Mouse (Mus musculus): ENCODE measurements around the gene 9330159F19Rik. TPM values are rescaled to one million over a fixed set of nuclear protein-coding genes. Genes with fewer than 3 reads are reported as not detected.

9330159F19Rik gene
- polyA plus RNA-seq (2017; shearing (Covaris generic)), result not detected

DNA sequence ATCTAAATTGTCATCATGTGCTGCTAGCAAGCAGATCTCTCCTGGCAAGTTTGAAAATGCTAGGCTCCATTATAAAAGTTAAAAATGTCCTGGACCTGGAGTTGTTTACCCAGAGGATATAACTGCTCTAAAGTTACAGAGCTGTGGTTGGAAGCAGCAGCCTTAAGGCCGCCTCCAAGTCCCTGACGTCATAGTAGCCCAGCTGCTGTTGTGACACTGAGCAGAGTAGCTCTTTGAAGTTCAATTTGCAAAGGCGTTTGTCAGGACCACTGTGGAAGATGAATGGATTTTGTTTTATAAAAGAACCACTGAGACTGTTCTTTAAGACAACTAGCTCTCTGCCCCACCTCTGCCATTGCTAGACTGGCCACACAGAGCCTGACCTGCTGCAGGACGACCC, at the start of gene 9330159F19Rik:
Gene 9330159F19Rik, plus strand, starts transcription at position 154 of the 400 bp plus-strand sequence.

DNA sequence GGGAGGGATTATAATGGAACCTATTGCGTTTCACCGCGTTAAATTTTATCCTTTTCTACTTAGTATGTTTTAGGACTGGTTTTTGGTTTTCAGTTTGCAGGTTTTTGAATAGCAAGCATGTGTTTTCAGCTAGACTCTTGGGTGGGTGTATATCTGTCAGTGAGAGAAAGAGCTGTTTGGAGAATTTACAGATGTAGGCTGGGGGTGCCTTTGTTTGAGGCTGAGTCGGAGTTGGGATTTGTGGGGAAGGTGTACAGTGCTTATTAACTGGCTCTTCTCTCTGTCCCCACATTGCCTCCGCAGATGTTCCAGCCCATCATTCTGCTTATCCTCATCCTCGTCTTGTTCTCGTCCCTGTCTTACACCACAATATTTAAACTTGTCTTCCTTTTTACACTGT, 12.8 kb upstream of the 9330159F19Rik start, which contains the start of gene Gm49353:
Gene Gm49353, plus strand, starts transcription at position 313 of the 400 bp plus-strand sequence.

Other genes starting within 250 kb of the 9330159F19Rik start
- gene 2310057J18Rik, start 225.3 kb upstream of the 9330159F19Rik start, polyA plus RNA-seq (2017; shearing (Covaris generic)), result not detected
- gene Soga3, start 67.8 kb upstream of the 9330159F19Rik start, polyA plus RNA-seq (2017; shearing (Covaris generic)), result not detected
- gene Gm49353, start 12.7 kb upstream of the 9330159F19Rik start, polyA plus RNA-seq (2017; shearing (Covaris generic)), result not detected
- 27.6 TPM for gene Echdc1, start 101.6 kb downstream of the 9330159F19Rik start, polyA plus RNA-seq (2017; shearing (Covaris generic))
- gene Rnf146, start 150.8 kb downstream of the 9330159F19Rik start, polyA plus RNA-seq (2017; shearing (Covaris generic)), result 93.0 TPM

Data from inflammation-experienced regulatory T-cells, adult 16 weeks (primary cell).